Mouse (Mus musculus): Measurements from ENCODE around the gene Actn2. TPM values are rescaled to one million over a fixed set of nuclear protein-coding genes. Genes with fewer than 3 reads are reported as not detected.

Gene Actn2
- polyA plus RNA-seq, 1 experiment from 2014 or later = 0.19 TPM

DNA sequence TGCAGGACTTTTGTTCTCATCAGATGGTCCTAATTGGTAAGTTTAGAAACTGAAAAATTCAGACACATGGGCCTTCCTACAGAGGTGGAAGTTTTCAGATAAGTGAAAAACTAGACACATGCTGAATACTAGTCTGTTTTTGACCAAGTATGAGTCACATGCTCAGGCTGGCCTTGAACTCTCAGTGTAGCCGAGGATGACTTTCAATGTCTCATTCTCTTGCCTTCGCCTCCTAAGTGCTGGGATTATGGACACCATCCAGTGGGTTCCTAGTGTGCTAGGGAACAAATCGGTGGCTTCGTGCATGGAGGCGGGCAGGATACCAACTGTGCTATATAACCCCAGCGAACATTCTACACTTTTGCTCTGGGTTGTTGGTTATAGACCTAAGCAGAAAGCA is 13.0 kb downstream of the Actn2 start:
- Histone ChIP-seq H3K27me3 (ENCODE audit: control insufficient read depth, insufficient read depth, low read length) (no peaks in the 10 kb centered on the region), H3K4me2 (no peak overlapping the region), H3K9ac (ENCODE audit: low read length) (no peak overlapping the region), H3K27ac (ENCODE audit: low read depth, low read length) (no peak overlapping the region), H3K4me3 (ENCODE audit: low read depth, low read length) (no peak overlapping the region), H3K36me3 (ENCODE audit: control insufficient read depth, insufficient read depth, low read length) (no peaks in the 10 kb centered on the region), H3K9me3 (ENCODE audit: control insufficient read depth, low read length) (no peaks in the 10 kb centered on the region), H3K4me1 (ENCODE audit: control insufficient read depth, insufficient read depth, low read length) (no peaks in the 10 kb centered on the region)
- no peak for ATAC-seq (ENCODE audit: low FRiP score)
- DNase-seq (ENCODE audit: low spot score, missing footprints) = no peak
- 94% methylated on average over 6 of the region's 6 CpGs for WGBS

DNA sequence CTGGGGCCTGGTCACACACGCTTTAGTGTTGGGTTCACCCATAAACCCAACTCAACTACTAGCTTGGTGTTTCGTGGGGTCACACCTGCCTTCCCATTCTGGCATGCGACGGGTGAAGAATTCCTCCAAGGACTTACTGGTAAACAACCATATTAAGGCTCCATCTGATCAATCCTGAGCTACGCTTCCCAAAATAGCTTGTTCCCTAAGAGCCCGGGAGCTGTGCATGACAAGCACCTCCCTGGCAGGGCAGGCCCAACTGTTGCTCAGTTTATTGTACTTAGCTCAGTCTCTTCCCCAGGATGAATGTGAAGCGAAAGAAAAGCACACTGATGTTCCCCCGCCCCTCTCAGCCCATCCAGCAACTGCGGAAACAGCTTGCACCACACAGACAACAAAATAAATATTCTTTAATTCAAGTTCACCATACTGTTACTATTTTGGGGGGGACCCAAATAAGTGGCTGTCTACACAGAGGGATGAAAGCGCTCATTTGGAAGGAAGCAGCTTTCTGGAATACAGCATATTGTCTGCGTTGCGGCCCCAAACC is 17.4 kb downstream of the Actn2 start:
- no peak overlapping the region for H3K27ac ChIP-seq (ENCODE audit: low read depth, low read length)
- no peak for ATAC-seq (ENCODE audit: low FRiP score)
- no peaks in the 10 kb centered on the region for H3K4me1 ChIP-seq (ENCODE audit: control insufficient read depth, insufficient read depth, low read length)
- 89% methylated on average over 12 of the region's 12 CpGs for WGBS
- no peak for DNase-seq (ENCODE audit: low spot score, missing footprints)
- no peaks in the 10 kb centered on the region for H3K27me3 ChIP-seq (ENCODE audit: control insufficient read depth, insufficient read depth, low read length)
- H3K4me3 ChIP-seq (ENCODE audit: low read depth, low read length) = no peak overlapping the region
- no peak overlapping the region for H3K4me2 ChIP-seq
- no peaks in the 10 kb centered on the region for H3K36me3 ChIP-seq (ENCODE audit: control insufficient read depth, insufficient read depth, low read length)
- H3K9ac ChIP-seq (ENCODE audit: low read length) = no peak overlapping the region
- no peaks in the 10 kb centered on the region for H3K9me3 ChIP-seq (ENCODE audit: control insufficient read depth, low read length)

DNA sequence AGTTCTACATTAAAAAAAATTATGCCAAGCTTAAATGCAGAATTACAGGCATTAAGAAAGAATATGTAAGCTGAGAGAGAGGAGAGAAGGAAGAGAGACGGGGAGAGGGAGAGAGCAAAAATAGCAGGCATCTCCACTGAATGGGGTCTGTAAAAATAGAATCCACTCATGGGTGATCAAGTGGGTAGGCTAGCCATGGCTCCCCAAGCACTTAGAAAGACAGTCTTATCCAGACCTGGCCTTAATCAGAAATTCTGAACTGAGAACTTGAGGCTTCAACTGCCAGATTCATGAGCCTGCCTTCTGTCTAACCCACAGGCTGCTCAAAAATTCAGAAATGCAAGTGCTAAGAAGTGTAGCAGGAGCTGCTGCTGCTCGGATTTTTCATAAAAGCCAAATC is 20.4 kb downstream of the Actn2 start:
- DNase-seq (ENCODE audit: low spot score, missing footprints) (no peak), ATAC-seq (ENCODE audit: low FRiP score) (no peak)
- Histone ChIP-seq H3K4me3 (ENCODE audit: low read depth, low read length) (no peak overlapping the region), H3K9me3 (ENCODE audit: control insufficient read depth, low read length) (no peaks in the 10 kb centered on the region), H3K4me2 (no peak overlapping the region), H3K27ac (ENCODE audit: low read depth, low read length) (no peak overlapping the region), H3K36me3 (ENCODE audit: control insufficient read depth, insufficient read depth, low read length) (no peaks in the 10 kb centered on the region), H3K4me1 (ENCODE audit: control insufficient read depth, insufficient read depth, low read length) (no peaks in the 10 kb centered on the region), H3K27me3 (ENCODE audit: control insufficient read depth, insufficient read depth, low read length) (no peaks in the 10 kb centered on the region), H3K9ac (ENCODE audit: low read length) (no peak overlapping the region)
- WGBS = 72% methylated on average over 2 of the region's 2 CpGs

- DNase-seq (ENCODE audit: low spot score, missing footprints) = no peak
- no peaks in the 10 kb centered on the region for H3K36me3 ChIP-seq (ENCODE audit: control insufficient read depth, insufficient read depth, low read length)
- no peaks in the 10 kb centered on the region for H3K27me3 ChIP-seq (ENCODE audit: control insufficient read depth, insufficient read depth, low read length)
- ATAC-seq (ENCODE audit: low FRiP score) = no peak
- no peak overlapping the region for H3K9ac ChIP-seq (ENCODE audit: low read length)
- 84% methylated on average over 5 of the region's 5 CpGs for WGBS
- H3K4me1 ChIP-seq (ENCODE audit: control insufficient read depth, insufficient read depth, low read length) = no peaks in the 10 kb centered on the region
- H3K27ac ChIP-seq (ENCODE audit: low read depth, low read length) = no peak overlapping the region
- H3K4me2 ChIP-seq = no peak overlapping the region
- H3K4me3 ChIP-seq (ENCODE audit: low read depth, low read length) = no peak overlapping the region
- no peaks in the 10 kb centered on the region for H3K9me3 ChIP-seq (ENCODE audit: control insufficient read depth, low read length)
Observed at GRCm38 (mm10) chr13:12318017-12318416, 22.5 kb downstream of the Actn2 start.

GRCm38 (mm10) chr13:12317191-12317765 is 23.3 kb downstream of the Actn2 start:
- Histone ChIP-seq H3K4me1 (ENCODE audit: control insufficient read depth, insufficient read depth, low read length) (no peaks in the 10 kb centered on the region), H3K36me3 (ENCODE audit: control insufficient read depth, insufficient read depth, low read length) (no peaks in the 10 kb centered on the region), H3K4me3 (ENCODE audit: low read depth, low read length) (no peak overlapping the region), H3K9me3 (ENCODE audit: control insufficient read depth, low read length) (no peaks in the 10 kb centered on the region), H3K27me3 (ENCODE audit: control insufficient read depth, insufficient read depth, low read length) (no peaks in the 10 kb centered on the region), H3K9ac (ENCODE audit: low read length) (no peak overlapping the region), H3K4me2 (no peak overlapping the region), H3K27ac (ENCODE audit: low read depth, low read length) (no peak overlapping the region)
- DNase-seq (ENCODE audit: low spot score, missing footprints) = no peak
- no peak for ATAC-seq (ENCODE audit: low FRiP score)
- WGBS = 84% methylated on average over 6 of the region's 6 CpGs

DNA sequence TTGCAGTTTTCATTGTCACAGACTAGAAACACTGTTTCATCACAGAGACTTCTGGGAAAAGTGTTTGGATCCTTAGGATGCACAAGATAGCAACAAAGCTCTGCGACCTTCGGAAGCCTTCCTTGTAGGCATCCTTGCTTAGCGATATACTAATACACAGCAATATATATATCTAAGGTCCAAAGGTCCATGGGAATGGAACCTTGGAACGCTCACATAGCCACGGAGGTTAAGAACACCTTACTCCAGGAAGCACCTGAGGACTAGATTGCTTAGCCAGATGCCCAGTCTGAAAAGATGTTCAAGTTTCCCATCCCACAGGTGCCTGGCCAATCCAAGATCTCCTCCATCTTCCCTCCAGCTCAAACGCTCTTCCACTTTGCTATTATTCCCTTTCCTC is 26.4 kb downstream of the Actn2 start:
- no peaks in the 10 kb centered on the region for H3K36me3 ChIP-seq (ENCODE audit: control insufficient read depth, insufficient read depth, low read length)
- DNase-seq (ENCODE audit: low spot score, missing footprints) = no peak
- H3K4me1 ChIP-seq (ENCODE audit: control insufficient read depth, insufficient read depth, low read length) = no peaks in the 10 kb centered on the region
- H3K27me3 ChIP-seq (ENCODE audit: control insufficient read depth, insufficient read depth, low read length) = no peaks in the 10 kb centered on the region
- 96% methylated on average over 6 of the region's 6 CpGs for WGBS
- no peaks in the 10 kb centered on the region for H3K9me3 ChIP-seq (ENCODE audit: control insufficient read depth, low read length)
- no peak for ATAC-seq (ENCODE audit: low FRiP score)
- no peak overlapping the region for H3K4me2 ChIP-seq
- H3K4me3 ChIP-seq (ENCODE audit: low read depth, low read length) = no peak overlapping the region
- no peak overlapping the region for H3K9ac ChIP-seq (ENCODE audit: low read length)
- no peak overlapping the region for H3K27ac ChIP-seq (ENCODE audit: low read depth, low read length)

DNA sequence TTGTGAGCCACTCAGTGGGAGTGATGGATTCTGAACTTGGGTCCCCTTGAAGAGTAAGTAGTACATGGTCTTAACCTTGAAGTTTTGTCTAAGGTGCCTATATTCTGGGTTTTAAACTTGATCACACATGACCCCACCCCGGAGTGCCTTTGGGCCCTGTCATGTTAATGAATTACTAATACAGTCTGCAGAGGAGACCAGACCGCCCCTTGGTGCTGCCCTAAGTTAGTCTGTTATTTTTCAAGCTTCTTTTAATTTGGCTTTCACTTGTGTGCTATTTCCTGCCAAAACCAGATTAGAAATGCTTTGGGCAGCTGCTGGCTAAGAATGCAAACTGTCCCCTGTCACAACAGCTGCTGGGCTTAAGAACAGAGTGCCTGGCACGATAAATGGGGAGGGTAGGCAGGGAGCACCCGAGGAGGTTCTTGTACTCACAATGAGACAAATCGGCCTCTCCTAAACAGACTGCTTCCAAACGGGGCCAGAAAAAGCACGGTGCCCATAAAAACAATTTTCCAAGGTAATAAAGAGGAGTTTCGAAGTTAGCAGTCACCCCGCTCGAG is 28.5 kb downstream of the Actn2 start:
- H3K27me3 ChIP-seq (ENCODE audit: control insufficient read depth, insufficient read depth, low read length) = no peaks in the 10 kb centered on the region
- H3K27ac ChIP-seq (ENCODE audit: low read depth, low read length) = no peak overlapping the region
- no peak overlapping the region for H3K9ac ChIP-seq (ENCODE audit: low read length)
- H3K36me3 ChIP-seq (ENCODE audit: control insufficient read depth, insufficient read depth, low read length) = no peaks in the 10 kb centered on the region
- ATAC-seq (ENCODE audit: low FRiP score) = no peak
- H3K4me3 ChIP-seq (ENCODE audit: low read depth, low read length) = no peak overlapping the region
- 84% methylated on average over 10 of the region's 10 CpGs for WGBS
- no peak for DNase-seq (ENCODE audit: low spot score, missing footprints)
- H3K4me2 ChIP-seq = no peak overlapping the region
- no peaks in the 10 kb centered on the region for H3K4me1 ChIP-seq (ENCODE audit: control insufficient read depth, insufficient read depth, low read length)
- no peaks in the 10 kb centered on the region for H3K9me3 ChIP-seq (ENCODE audit: control insufficient read depth, low read length)

- no peaks in the 10 kb centered on the region for H3K36me3 ChIP-seq (ENCODE audit: control insufficient read depth, insufficient read depth, low read length)
- WGBS = 89% methylated on average over 4 of the region's 4 CpGs
- no peak overlapping the region for H3K9ac ChIP-seq (ENCODE audit: low read length)
- ATAC-seq (ENCODE audit: low FRiP score) = no peak
- no peak for DNase-seq (ENCODE audit: low spot score, missing footprints)
- H3K4me3 ChIP-seq (ENCODE audit: low read depth, low read length) = no peak overlapping the region
- H3K27ac ChIP-seq (ENCODE audit: low read depth, low read length) = no peak overlapping the region
- no peaks in the 10 kb centered on the region for H3K4me1 ChIP-seq (ENCODE audit: control insufficient read depth, insufficient read depth, low read length)
- H3K4me2 ChIP-seq = no peak overlapping the region
- H3K27me3 ChIP-seq (ENCODE audit: control insufficient read depth, insufficient read depth, low read length) = no peaks in the 10 kb centered on the region
- H3K9me3 ChIP-seq (ENCODE audit: control insufficient read depth, low read length) = no peaks in the 10 kb centered on the region
Observed at GRCm38 (mm10) chr13:12311371-12311770, 29.2 kb downstream of the Actn2 start.

DNA sequence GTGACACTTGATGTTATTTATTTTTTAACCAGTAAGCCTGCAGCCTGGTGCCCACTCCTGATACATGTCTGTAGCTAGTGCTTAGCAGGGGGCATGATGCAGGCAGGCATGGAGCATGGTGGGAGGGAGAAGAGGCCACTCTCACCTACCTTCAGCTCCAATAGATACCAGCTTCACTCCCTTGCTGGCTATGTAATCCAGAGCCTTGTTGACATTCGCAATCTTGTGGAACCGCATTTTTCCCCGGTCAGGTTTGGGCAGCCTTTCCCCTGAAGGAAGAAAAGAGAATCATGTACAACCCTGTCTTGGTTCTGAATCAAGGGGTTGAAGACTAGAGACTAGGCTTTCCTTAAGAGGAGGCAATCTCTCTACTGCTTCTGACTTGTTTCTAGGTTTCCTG is 31.1 kb downstream of the Actn2 start:
- H3K4me2 ChIP-seq = no peak overlapping the region
- DNase-seq (ENCODE audit: low spot score, missing footprints) (no peak), ATAC-seq (ENCODE audit: low FRiP score) (no peak)
- no peaks in the 10 kb centered on the region for H3K4me1 ChIP-seq (ENCODE audit: control insufficient read depth, insufficient read depth, low read length)
- no peak overlapping the region for H3K27ac ChIP-seq (ENCODE audit: low read depth, low read length)
- no peak overlapping the region for H3K9ac ChIP-seq (ENCODE audit: low read length)
- H3K36me3 ChIP-seq (ENCODE audit: control insufficient read depth, insufficient read depth, low read length) = no peaks in the 10 kb centered on the region
- no peak overlapping the region for H3K4me3 ChIP-seq (ENCODE audit: low read depth, low read length)
- 92% methylated on average over 3 of the region's 3 CpGs for WGBS
- no peaks in the 10 kb centered on the region for H3K9me3 ChIP-seq (ENCODE audit: control insufficient read depth, low read length)
- no peaks in the 10 kb centered on the region for H3K27me3 ChIP-seq (ENCODE audit: control insufficient read depth, insufficient read depth, low read length)
